Mouse (Mus musculus) G1E (cell line): ENCODE measurements around the gene Faf1.

Experiments
- CTCF ChIP-seq: IDR thresholded peaks from 2 replicates; pipeline ENCODE4 v1.5.1; 2012; ENCODE audit warnings: low read depth, low read length, inconsistent platforms, mixed read lengths
- GATA1 ChIP-seq: IDR thresholded peaks from 2 replicates; pipeline ENCODE4 v1.6.1; 2012; ENCODE audit warnings: borderline replicate concordance, low read length, inconsistent platforms, mixed read lengths
- GATA2 ChIP-seq: IDR thresholded peaks from 2 replicates; pipeline ENCODE4 v1.6.1; 2012; ENCODE audit warnings: low read depth, low read length, inconsistent platforms, borderline replicate concordance
- POLR2AphosphoS5 ChIP-seq: IDR thresholded peaks from 2 replicates; pipeline ENCODE4 v1.6.1; 2012; ENCODE audit warnings: low read depth, low read length, inconsistent platforms; ENCODE audit not compliant: insufficient replicate concordance

- no peak for TF ChIP-seq CTCF
- no peak for TF ChIP-seq GATA1
- TF ChIP-seq GATA2 = no peak
- TF ChIP-seq POLR2AphosphoS5 = no peak
These were observed 106.3 kb downstream of the Faf1 start for GRCm38 (mm10) chr4:109782577-109783114.
